Mouse (Mus musculus) heart, embryonic 11.5 days (tissue): ENCODE results near the gene Nt5m. TPM values are rescaled to one million over a fixed set of nuclear protein-coding genes. Genes with fewer than 3 reads are reported as not detected.

Source experiments
- ATAC-seq: fragments of 200-750 bp; cut with Nextera tagmentation; replicated peaks from 2 replicates; pipeline ENCODE4 v1.8.0; 2017; ENCODE audit warnings: moderate library complexity; ENCODE audit not compliant: insufficient number of reproducible peaks, low FRiP score, low TSS enrichment
- H3K27ac ChIP-seq: fragments of 300-500 bp; sonication (generic); 2 replicates; pipeline ENCODE4 v1.5.1; 2014; ENCODE audit warnings: mild to moderate bottlenecking, low read depth, low read length
- H3K27me3 ChIP-seq: fragments of 300-500 bp; sonication (generic); 2 replicates; pipeline ENCODE4 v1.6.1; 2014; ENCODE audit warnings: mild to moderate bottlenecking, low read length, mixed read lengths; ENCODE audit not compliant: control insufficient read depth, insufficient read depth
- H3K36me3 ChIP-seq: fragments of 300-500 bp; sonication (generic); 2 replicates; pipeline ENCODE4 v1.6.1; 2014; ENCODE audit warnings: mild to moderate bottlenecking, low read length, moderate library complexity, mixed read lengths; ENCODE audit not compliant: control insufficient read depth, insufficient read depth
- H3K4me1 ChIP-seq: fragments of 300-500 bp; sonication (generic); 2 replicates; pipeline ENCODE4 v1.6.1; 2014; ENCODE audit warnings: low read length; ENCODE audit not compliant: control insufficient read depth, insufficient read depth
- H3K4me2 ChIP-seq: fragments of 300-500 bp; sonication (generic); 2 replicates; pipeline ENCODE4 v1.6.1; 2014; ENCODE audit warnings: mild to moderate bottlenecking, moderate library complexity
- H3K4me3 ChIP-seq: fragments of 300-500 bp; sonication (generic); 2 replicates; pipeline ENCODE4 v1.5.1; 2014; ENCODE audit warnings: low read depth, low read length
- H3K9ac ChIP-seq: fragments of 300-500 bp; sonication (generic); 2 replicates; pipeline ENCODE4 v1.6.1; 2014; ENCODE audit warnings: mild to moderate bottlenecking, low read depth, low read length, moderate library complexity
- H3K9me3 ChIP-seq: fragments of 300-500 bp; sonication (generic); replicated peaks from 2 replicates; pipeline ENCODE4 v1.6.1; 2016; ENCODE audit warnings: low read length; ENCODE audit not compliant: control insufficient read depth
- WGBS: fragments of 180-500 bp; shearing (Covaris S2); extraction: QIAGEN DNeasy Blood & Tissue Kit; methylation state at CpG from one replicate; pipeline ENCODE4 v1.1.7; 2014; ENCODE audit not compliant: insufficient replicate concordance; 5-methylcytosine and 5-hydroxymethylcytosine counted together
- polyA plus RNA-seq: library from polyadenylated mRNA; unstranded; fragments of >200 nt; fragmentation: Nextera tagmentation; extraction: Ambion mirVana; gene quantifications from 2 replicates; pipeline ENCODE4 v1.2.1, GENCODE M21; 2014

The Nt5m gene
- polyA plus RNA-seq, 1 experiment from 2014 or later = 31.7 TPM

GRCm38 (mm10) chr11:59888151-59888550 lies 48.9 kb downstream of the Nt5m start:
- WGBS = 78% methylated on average over 5 of the region's 5 CpGs
- H3K4me3 ChIP-seq = no peak overlapping the region
- ATAC-seq = no peak
- H3K4me1 ChIP-seq = peaks cover 10% of the 10 kb centered on the region
- H3K36me3 ChIP-seq = no peaks in the 10 kb centered on the region
- no peak overlapping the region for H3K4me2 ChIP-seq
- no peak overlapping the region for H3K27ac ChIP-seq
- H3K9ac ChIP-seq = no peak overlapping the region
- no peaks in the 10 kb centered on the region for H3K9me3 ChIP-seq
- no peaks in the 10 kb centered on the region for H3K27me3 ChIP-seq

- Histone ChIP-seq H3K4me3 (no peak overlapping the region), H3K4me1 (peaks cover 14% of the 10 kb centered on the region), H3K36me3 (no peaks in the 10 kb centered on the region), H3K27ac (no peak overlapping the region), H3K27me3 (no peaks in the 10 kb centered on the region), H3K9ac (no peak overlapping the region), H3K9me3 (no peaks in the 10 kb centered on the region), H3K4me2 (no peak overlapping the region)
- WGBS = 73% methylated on average over 6 of the region's 6 CpGs
- ATAC-seq = no peak
Measured at GRCm38 (mm10) chr11:59891854-59892253, 52.6 kb downstream of the Nt5m start.

GRCm38 (mm10) chr11:59893153-59893788 lies 54.0 kb downstream of the Nt5m start:
- Histone ChIP-seq H3K9ac (no peak overlapping the region), H3K4me1 (peaks cover 23% of the 10 kb centered on the region), H3K4me2 (no peak overlapping the region), H3K36me3 (no peaks in the 10 kb centered on the region), H3K27ac (no peak overlapping the region), H3K4me3 (no peak overlapping the region), H3K27me3 (no peaks in the 10 kb centered on the region), H3K9me3 (no peaks in the 10 kb centered on the region)
- no peak for ATAC-seq
- 65% methylated on average over 10 of the region's 10 CpGs for WGBS

- no peak for ATAC-seq
- Histone ChIP-seq H3K4me3 (no peak overlapping the region), H3K36me3 (no peaks in the 10 kb centered on the region), H3K4me1 (peaks cover 33% of the 10 kb centered on the region), H3K27ac (no peak overlapping the region), H3K27me3 (no peaks in the 10 kb centered on the region), H3K9me3 (no peaks in the 10 kb centered on the region), H3K4me2 (no peak overlapping the region), H3K9ac (no peak overlapping the region)
- WGBS = 38% methylated on average over 6 of the region's 6 CpGs
Measured at GRCm38 (mm10) chr11:59894916-59895315, 55.7 kb downstream of the Nt5m start.

- Histone ChIP-seq H3K4me3 (no peak overlapping the region), H3K36me3 (no peaks in the 10 kb centered on the region), H3K9me3 (no peaks in the 10 kb centered on the region), H3K9ac (no peak overlapping the region), H3K4me1 (peaks cover 37% of the 10 kb centered on the region), H3K27me3 (no peaks in the 10 kb centered on the region), H3K27ac (no peak overlapping the region), H3K4me2 (no peak overlapping the region)
- WGBS = 42% methylated on average over 8 of the region's 8 CpGs
- ATAC-seq = no peak
Measured at GRCm38 (mm10) chr11:59895316-59895715, 56.1 kb downstream of the Nt5m start.

GRCm38 (mm10) chr11:59897981-59898599 lies 58.8 kb downstream of the Nt5m start:
- H3K27ac ChIP-seq = no peak overlapping the region
- no peaks in the 10 kb centered on the region for H3K9me3 ChIP-seq
- 50% methylated on average over 11 of the region's 11 CpGs for WGBS
- H3K4me1 ChIP-seq = peaks cover 44% of the 10 kb centered on the region
- no peaks in the 10 kb centered on the region for H3K36me3 ChIP-seq
- H3K27me3 ChIP-seq = no peaks in the 10 kb centered on the region
- no peak for ATAC-seq
- no peak overlapping the region for H3K4me3 ChIP-seq
- no peak overlapping the region for H3K4me2 ChIP-seq
- no peak overlapping the region for H3K9ac ChIP-seq

- H3K9me3 ChIP-seq = no peaks in the 10 kb centered on the region
- H3K36me3 ChIP-seq = no peaks in the 10 kb centered on the region
- 56% methylated on average over 13 of the region's 13 CpGs for WGBS
- H3K27me3 ChIP-seq = no peaks in the 10 kb centered on the region
- no peak overlapping the region for H3K4me3 ChIP-seq
- ATAC-seq = no peak
- H3K4me1 ChIP-seq = peaks cover 36% of the 10 kb centered on the region
- H3K9ac ChIP-seq = no peak overlapping the region
- no peak overlapping the region; the same call in 1 of the 2 replicates for H3K4me2 ChIP-seq
- no peak overlapping the region for H3K27ac ChIP-seq
Measured at GRCm38 (mm10) chr11:59899711-59900685, 60.8 kb downstream of the Nt5m start.

GRCm38 (mm10) chr11:59900995-59901394 lies 61.7 kb downstream of the Nt5m start:
- no peaks in the 10 kb centered on the region for H3K9me3 ChIP-seq
- no peak overlapping the region for H3K4me3 ChIP-seq
- ATAC-seq = no peak
- no peak overlapping the region for H3K9ac ChIP-seq
- H3K4me2 ChIP-seq = no peak overlapping the region
- 92% methylated on average over 1 of the region's 1 CpGs for whole genome bisulfite sequencing
- H3K4me1 ChIP-seq = peaks cover 30% of the 10 kb centered on the region
- no peak overlapping the region for H3K27ac ChIP-seq
- no peaks in the 10 kb centered on the region for H3K27me3 ChIP-seq
- H3K36me3 ChIP-seq = no peaks in the 10 kb centered on the region
